Mouse (Mus musculus) stomach, postnatal 0 days (tissue): ENCODE measurements around the gene Eif3k.

ENCODE experiments used
- CTCF ChIP-seq: IDR thresholded peaks from 2 replicates; pipeline ENCODE4 v1.5.1; 2016; ENCODE audit warnings: antibody characterized with exemption, low read depth, mild to moderate bottlenecking, moderate library complexity
- EP300 ChIP-seq: optimal IDR thresholded peaks from 2 replicates; pipeline ENCODE3; 2016; ENCODE audit warnings: antibody characterized with exemption

DNA sequence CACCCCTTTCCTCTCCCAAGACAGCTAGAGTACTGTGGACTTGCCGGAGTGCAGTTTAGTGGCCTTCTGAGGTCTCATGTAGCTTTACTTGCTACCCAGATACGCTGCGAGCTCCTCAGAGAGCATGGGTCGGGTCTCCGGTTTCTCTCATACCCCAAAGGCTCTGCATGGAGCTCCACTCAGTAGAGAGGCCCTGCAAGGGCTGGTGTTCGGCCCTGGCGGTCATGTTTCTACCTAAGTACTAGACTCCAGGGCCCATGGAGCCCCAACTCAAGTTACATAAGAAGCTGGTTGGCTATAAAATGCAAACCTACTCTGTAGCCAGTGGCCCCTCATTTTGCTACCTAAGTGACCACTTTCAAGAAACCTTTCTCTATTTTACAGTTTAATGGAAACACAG lies 32.9 kb downstream of the Eif3k start:
- TF ChIP-seq EP300 = no peak
- TF ChIP-seq CTCF = no peak
